Mouse (Mus musculus): ENCODE data around the gene Nf1.
A peak's percentile ranks its signal among the peaks of the same experiment; 100 is the strongest.

Nf1 gene

DNA sequence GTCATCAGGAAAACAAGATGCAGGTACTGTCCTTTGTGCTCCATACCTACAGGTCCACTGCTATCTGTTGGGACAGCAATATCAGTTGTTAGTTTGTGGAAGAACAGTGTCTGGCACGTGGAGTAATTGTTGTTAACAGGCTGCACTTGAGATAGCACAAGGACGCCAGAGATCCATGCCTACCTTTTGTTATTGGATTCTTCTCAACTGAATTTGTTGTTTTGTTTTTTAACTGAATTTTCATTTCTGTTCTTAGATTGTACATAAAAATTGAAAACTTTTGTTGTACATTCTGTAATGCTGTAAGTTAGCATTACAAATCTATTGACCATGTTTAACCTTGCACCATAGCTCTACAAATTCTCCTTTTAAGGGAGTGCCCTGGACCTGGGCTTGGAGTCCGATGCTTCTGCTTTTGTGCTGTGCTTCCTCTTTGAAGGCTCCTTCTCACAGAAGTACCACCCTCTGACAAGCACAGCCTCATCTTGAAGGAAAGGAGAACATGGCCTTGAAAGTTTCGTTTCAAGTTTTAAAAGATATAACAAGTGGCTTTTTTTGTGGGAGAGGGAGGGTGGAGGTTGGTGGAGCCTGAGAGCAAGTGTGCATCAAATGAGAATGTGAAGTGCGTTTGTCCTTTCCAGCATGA lies 188.4 kb downstream of the Nf1 start:
- no peak for ATAC-seq (ENCODE audit: low TSS enrichment)

DNA sequence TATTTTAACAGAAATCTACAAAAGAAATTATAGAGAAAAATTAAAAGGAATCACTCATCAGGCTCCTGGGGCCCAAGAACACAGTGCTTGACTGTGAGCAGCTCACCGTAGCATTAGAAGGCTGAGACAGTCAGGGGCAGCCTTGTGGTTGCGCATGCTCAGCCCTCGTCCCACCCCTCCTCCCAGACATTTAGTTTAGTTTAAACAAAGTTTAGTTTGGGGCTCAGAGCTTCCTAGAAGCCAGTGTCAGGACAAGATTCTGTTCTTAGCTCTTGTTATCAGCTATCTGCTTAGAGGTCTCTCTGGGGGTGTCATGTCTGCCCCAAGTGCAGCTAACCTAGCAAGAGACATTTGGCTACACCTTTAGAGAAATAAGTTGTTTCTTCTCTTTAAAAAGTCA lies 189.1 kb downstream of the Nf1 start:
- ATAC-seq (ENCODE audit: low TSS enrichment), result no peak

DNA sequence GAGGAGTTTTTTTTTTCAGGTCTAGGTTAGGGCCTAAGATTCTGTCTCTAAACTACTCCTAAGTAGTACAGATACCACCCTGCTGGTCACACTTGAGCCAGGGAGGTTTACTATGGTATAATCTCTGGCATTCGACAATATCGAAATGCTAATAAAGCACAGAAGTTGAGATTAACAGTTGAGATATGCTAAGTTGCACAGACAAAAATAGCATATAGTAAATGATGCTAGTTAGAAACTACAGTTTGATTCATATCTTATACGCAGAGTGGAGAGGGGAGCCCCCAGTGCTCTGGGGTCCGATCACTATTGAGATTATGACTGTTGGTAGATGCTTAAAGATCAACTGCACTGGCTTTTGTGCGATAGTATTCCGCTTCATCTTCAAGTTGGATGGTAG lies 189.7 kb downstream of the Nf1 start:
- no peak for ATAC-seq (ENCODE audit: low TSS enrichment)

DNA sequence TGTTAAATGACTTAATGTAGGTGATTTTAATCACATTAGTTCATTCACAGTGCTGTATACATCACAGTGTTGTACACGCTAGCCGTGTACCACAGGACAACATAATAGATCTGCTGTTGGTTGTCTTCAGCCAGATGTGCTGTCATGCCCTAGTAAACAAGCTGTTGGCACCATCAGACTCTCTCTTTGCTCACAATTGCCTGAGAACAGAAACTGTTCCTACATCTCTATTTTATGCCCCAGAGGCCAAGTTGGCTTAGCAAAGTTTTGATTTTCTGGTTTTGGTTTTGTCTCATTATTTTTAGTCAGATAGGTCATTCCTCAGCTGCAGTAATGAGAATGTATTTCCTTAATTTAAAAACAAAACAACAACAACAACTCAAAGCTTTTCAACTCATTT lies 190.2 kb downstream of the Nf1 start:
- ATAC-seq (ENCODE audit: low TSS enrichment), result no peak

DNA sequence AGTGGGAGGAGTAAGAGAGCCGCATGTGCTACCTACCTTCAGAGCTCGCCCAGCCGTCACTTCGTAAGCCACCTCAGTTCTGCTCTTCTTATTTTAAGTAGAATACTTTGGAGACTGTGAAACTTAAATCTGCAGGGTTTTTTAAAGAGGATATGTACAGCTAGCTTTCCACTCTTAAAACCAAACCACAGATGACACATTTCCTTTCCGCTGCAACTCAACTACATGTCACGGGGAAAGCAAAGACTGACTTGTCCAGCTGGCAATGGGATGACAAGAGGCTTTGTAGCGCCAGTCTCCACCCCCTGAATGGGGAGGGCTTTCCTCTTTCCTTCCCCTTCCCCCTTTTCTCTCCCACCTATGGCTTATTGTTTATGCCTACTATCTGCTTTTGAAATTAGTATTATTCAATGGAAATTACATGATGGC lies 190.9 kb downstream of the Nf1 start, which contains the start of the genes Evi2 and Evi2a:
Evi2 (minus strand) TSS at position 257 of the 429 bp plus-strand sequence.
Evi2a (minus strand) TSS at position 277 of the 429 bp plus-strand sequence.
- peak; percentile 53; the same call in 1 of the 2 replicates for ATAC-seq (ENCODE audit: low TSS enrichment)

DNA sequence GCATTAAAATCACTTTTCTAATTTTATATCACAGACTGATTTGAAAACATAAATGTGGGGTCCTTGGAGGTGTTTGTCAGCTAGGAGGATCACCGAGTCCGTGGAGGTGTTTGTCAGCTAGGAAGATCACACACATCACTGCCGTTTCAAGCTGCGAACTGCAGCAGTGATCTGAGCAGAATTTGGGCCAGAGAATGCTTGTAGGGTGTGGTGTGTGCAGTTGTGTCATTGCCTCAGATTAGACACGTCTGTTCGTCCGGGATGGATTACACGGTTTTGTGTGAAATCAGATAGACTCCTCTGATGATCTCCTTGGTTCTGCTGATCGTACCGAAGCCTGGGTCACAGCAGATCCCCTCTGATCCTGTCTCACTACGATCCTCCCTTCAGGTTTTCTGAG lies 191.3 kb downstream of the Nf1 start:
- peak; percentile 34; the same call in 1 of the 2 replicates for ATAC-seq (ENCODE audit: low TSS enrichment)

DNA sequence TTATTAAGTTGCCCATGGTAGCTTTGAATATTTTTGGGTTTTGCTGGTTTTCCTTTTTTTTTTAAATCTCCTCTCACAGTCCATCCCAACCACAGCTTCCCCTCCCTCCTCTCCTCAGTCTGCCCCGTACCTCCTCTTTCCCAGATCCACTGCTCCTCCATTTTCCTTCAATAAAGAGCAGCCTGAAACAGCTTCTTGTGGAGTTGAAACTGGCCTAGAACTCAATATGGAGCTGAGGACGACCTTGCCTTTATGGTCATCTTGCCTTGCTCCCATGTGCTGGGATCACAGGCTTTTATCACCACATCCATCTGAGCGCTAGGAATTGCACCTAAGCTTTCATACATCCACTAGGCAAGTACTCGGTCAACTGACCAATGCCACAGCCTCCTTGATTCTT lies 192.0 kb downstream of the Nf1 start:
- no peak for ATAC-seq (ENCODE audit: low TSS enrichment)

DNA sequence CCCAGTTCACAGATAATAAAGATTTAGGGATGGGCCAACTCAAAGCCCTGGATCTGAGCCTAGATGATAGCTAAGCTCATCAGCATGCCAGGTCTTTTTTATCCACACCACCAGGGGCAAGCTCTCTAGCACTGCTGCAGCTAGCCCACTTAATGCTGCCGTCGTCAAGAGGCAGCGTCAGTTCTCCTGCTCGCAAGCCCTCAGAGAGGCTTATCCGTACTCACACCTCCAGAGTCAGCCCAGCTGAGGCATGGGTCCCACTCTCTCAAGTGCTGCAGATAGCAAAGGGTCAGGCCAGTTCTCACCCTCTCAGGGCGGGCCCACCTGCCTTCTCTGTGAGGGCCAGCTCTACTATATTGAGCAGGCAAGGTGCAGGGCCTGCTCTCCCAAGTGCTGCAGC lies 193.8 kb downstream of the Nf1 start:
- ATAC-seq (ENCODE audit: low TSS enrichment), result no peak

DNA sequence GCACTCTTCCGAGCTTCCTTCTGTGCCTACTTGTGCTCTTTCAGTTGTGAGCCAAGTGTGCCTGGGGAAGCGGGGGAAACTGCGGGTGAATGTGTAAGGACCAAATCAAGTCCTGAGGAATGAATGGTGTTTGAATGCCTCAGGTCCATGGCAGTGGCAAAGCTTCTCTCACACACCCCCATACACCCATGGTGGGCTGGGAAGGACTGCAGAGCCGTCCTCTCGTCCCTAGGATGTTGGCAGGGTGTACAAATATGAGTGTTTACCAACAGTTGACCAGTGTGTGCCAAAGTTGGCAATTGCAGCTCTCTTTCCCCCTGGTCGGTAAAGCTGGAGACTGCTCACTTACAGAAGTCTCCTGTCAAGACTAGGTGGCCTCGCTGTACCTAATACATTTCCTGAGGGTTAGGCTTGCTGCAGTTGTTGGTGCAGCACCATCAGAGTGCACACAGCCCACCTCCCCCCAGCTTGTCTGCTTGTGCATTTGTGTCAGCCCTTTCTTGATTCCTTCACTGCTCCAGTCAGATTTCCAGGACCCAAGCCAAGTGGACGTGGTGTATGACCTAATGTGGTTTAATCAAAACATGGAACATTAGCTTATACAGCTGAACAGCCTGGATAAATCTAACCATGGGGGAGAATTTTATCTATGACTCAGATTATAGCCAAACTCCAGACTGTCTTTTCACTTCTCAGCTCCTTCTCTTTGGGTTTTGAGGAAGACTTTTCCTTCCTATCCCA lies 194.6 kb downstream of the Nf1 start:
- ATAC-seq (ENCODE audit: low TSS enrichment), result no peak

DNA sequence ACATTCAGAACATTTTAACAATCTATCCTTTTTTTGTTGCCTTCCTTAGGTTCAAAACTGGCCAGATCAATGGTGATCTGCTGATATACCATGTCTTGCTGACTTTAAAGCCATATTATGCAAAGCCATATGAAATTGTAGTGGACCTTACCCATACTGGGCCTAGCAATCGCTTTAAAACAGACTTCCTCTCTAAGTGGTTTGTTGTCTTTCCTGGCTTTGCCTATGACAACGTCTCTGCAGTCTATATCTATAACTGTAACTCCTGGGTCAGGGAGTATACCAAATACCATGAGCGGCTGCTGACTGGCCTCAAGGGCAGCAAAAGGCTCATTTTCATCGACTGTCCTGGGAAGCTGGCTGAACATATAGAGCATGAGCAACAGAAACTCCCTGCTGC lies 196.1 kb downstream of the Nf1 start:
- no peak for ATAC-seq (ENCODE audit: low TSS enrichment)

DNA sequence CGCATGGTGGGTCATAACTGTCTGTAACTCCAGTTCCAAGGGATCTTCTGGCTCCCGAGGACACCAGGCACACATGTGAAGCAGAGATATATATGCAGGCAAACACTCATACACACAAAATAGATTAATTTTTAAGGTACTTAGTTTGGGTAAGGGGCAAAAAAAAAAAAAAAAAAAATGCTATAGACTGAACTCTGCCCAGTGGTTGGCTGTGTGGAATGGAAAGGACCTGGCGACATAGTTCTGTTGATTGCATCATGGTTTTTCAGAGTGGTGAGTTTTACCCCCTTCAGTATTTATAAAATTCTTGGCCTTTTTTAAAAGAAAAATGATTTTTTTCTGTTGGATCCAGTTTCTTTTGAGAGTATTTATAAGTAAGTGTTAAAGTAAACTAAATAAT lies 196.8 kb downstream of the Nf1 start:
- no peak for ATAC-seq (ENCODE audit: low TSS enrichment)

DNA sequence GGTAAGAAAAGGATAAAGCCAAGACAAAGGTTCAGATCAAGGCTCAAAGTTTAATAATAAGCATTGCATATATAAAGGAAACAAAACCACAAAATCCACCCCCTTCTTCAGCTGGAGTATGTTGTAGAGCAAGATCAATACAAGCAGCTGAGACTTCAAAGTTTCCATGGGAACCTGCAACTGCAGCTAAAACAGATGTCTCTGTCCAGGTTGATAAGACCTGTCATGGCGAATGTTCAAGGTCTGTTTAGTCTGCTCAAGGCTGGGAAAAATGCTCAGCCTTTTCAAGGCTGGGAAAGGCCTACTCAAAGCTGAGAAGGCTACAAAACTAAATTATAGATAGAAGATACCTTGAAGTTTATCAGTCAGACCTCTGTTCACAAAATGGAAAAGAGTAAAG lies 213.1 kb downstream of the Nf1 start:
- ATAC-seq (ENCODE audit: low TSS enrichment), result no peak

DNA sequence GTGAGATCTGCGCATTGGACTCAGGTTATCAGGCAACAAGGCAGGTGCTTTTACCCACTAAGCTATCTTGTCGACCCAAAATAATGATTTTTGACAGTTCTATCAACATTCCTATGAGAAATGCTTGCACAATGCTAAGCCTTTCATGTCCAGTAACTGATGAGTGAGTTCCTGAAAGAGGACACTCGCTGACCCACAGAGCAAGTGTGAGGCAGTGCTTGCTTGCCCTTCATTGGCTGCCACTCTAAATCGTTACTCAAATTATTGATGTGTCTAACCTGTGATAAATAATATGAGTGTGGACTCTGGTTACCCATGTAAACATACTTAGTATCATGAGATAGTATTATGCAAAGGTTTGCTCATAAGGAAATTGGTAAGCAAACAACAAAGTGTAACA lies 221.0 kb downstream of the Nf1 start:
- ATAC-seq (ENCODE audit: low TSS enrichment), result no peak

DNA sequence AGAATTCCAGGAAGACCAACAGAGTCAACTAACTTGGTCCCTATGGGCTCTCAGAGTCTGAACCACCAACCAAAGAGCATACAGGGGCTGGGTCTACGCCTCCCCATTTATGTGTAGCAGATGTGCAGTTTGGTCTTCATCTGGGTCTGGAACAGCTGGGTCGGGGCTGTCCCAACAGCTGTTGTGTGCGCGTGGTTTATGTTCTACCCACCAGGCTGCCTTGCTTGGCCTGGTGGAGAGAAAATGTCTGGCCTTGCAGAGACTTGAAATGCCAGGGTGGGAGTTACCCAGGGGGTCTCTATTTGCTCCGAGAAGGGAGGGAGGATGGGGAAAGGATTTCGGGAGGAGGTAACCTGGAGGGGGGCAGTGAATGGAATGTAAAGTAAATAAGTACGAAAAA lies 224.0 kb downstream of the Nf1 start:
- no peak for ATAC-seq (ENCODE audit: low TSS enrichment)

DNA sequence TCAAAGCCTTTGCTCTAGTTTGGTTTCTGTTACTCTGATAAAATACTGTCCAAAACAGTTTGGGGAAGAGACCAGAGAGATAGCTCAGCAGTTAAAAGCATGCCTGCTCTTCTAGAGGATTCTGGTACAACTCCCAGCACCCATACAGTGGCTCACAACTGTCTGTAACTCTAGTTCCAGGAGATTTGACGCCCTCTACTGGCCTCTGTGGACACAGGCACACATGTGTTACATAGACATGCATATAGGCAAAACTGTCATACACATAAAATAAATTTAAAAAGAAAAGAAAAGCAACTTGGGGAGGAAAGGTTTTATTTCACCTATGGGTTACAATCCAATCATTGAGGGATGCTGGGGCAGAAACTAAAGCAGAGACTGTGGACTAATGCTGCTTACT lies 227.5 kb downstream of the Nf1 start:
- no peak for ATAC-seq (ENCODE audit: low TSS enrichment)

DNA sequence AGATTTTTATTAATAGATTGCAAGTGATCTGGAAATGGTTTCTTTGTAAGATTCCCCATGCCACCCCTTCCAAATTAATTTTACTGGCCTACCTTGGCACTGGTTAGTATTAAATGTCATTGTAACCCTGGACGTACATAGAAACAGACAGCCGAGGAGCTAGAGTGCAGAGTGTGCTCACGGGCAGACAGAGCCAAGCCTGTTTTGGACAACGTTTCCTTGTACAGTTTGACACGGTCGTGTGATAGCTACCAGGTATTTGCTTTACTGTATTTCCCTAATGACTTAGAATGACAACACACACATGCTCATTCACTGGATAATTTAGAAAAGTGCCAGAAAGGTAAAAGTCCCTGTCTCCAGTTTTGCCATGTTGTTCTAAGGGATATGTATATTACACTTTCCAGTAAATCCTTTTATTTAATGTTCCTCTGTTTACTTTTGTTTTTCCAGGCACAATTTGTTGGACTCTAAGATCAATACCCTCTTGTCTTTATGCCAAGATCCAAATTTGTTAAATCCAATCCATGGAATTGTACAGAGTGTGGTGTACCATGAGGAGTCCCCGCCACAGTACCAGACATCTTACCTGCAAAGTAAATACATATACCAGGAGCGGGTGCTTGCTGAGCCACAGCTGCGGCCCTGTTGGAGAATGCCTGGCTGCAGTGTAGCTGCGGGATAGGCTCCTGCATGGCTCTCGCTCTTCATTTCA lies 228.9 kb downstream of the Nf1 start:
- ATAC-seq (ENCODE audit: low TSS enrichment), result no peak

DNA sequence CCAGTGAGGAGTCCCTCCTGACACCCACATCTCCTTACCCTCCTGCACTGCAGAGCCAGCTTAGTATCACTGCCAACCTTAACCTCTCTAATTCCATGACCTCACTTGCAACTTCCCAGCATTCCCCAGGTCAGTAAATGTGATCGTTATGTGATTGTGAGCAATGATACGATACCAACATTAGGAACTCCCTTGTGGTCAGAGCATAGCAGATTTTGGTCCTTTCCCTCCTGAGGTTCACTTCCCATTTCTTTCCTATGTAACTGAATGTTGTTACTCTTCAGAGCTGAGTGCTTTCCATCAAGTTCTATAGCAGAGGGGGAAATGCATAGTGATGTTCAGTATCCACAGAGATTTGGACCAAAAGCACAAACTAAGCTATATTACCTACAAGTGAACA lies 230.8 kb downstream of the Nf1 start:
- no peak for ATAC-seq (ENCODE audit: low TSS enrichment)

DNA sequence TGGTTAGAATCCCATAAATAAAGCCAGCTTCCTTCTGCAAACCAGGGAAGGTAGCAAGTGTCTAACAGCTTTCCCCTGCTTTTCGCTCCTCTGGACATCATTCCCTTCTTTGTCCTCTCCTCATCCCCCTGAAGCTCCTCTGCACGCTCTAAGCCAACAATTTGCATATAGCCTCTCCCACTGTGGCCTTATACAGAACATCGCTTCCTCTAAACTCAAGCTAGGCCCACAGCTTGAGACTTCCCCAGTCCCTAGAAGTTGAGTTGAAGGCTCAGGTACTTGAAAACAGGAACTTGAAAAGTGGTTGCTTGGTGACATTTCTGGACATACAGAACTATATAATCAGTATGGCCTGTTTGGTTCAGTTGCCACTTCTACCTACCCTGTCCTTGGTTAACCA lies 234.3 kb downstream of the Nf1 start:
- ATAC-seq (ENCODE audit: low TSS enrichment), result no peak

DNA sequence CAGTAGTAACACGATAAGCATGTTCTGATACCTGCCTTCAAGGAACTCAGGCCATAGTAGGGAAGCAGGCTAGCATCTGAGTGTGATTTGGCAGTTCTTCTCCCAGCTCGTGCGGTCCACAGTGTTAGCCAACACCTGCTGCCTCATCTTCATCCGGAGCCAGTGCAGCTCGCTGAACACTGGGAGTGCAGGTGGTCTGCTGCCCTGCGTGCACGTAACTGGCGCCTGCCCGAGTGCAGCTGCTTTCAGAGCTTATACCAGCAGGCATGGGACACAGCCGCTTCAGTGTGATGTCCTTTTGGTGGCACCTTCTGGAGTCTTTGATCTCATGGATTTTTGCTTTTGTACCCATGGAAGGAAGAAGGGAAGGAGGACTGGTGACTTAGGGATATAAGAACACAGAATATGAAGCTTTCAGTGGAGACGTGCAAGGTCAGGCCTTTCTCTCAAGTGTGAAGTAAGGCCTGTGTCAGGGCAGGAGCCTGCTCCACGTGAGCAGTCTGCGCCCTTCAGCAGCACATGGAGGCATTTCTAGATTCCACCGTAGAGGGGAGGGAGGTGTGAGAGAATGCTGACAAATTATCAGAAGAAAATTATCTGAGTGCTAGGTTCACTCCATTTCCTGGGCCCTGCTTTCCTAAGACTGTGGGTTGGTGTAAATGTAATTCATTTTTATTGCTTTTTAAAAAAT lies 236.0 kb downstream of the Nf1 start:
- no peak for ATAC-seq (ENCODE audit: low TSS enrichment)

DNA sequence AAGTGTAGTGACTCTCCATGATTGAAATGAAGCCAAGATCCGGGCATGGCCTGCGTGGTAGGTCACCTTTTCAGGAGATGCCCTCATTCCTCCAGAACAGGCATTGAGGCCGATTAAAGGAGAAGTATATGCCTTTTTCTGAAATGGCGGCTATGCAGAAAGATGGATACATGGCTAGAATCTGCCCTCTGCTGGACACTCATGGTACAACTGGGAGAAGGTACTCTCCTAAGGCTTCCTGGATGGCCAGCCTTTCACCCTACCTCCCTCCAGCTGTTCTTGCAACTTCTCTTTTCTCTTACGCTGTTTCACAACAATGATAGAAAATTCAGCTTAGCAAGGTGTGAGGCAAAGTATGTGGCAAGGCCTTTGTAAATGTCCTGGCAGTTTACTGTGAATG lies 238.2 kb downstream of the Nf1 start:
- peak; percentile 66 for ATAC-seq (ENCODE audit: low TSS enrichment)

DNA sequence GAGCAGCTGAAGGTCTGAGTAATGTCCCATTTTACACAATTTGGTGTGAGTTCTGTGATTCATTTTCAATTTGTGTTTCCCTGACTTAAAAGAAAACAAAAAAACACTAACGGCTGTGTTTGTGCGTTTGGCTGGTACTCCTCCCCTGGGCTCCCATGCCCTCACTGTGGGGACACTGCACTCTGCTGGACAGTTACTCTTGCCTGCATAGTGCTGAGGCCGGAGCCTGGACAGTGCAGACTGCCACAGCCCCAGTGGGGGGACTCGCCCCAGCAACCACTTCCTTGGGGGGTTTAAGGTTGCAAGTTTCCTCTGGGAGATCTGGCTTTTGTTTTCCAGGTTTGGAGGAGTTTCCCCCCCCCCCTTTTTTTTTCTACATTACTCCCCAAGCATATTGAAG lies 241.2 kb downstream of the Nf1 start:
- no peak for ATAC-seq (ENCODE audit: low TSS enrichment)

DNA sequence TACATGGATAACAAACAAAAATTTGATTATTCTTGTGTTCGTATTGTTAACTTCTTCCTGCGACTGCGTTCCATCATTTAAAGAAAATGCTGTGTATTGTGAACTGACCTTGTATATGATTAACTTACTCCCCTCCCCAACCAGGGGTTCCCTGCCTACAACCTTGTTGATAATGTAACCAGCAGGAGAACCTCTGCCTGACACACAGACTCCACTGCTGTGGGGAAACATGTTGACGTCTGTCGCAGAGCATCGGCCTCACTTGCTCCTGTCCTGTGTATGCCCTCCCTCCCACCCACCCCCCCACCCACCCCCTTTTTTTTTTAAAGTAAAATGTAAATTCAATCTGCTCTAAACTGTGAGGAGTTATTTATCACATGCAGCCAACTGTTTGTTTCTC lies 241.8 kb downstream of the Nf1 start:
- ATAC-seq (ENCODE audit: low TSS enrichment), result no peak
